Mouse (Mus musculus) testis, postnatal 14 days (tissue): ENCODE measurements at regions not wholly inside any gene's neighbourhood (a gene's known extent, or its start where the extent isn't known, plus 50 kb on each side); places are given as distances from the start of the nearest gene placed in this dataset.
A peak's percentile ranks its signal among the peaks of the same experiment; 100 is the strongest.

Experiments used
- DNase-seq: peaks from one replicate; pipeline ENCODE4 v3.0.0; 2021; ENCODE audit warnings: low spot score

GRCm38 (mm10) chr4:8954356-8954914 is 715.6 kb upstream of the Car8 start:
- DNase-seq: peak; percentile 7

DNA sequence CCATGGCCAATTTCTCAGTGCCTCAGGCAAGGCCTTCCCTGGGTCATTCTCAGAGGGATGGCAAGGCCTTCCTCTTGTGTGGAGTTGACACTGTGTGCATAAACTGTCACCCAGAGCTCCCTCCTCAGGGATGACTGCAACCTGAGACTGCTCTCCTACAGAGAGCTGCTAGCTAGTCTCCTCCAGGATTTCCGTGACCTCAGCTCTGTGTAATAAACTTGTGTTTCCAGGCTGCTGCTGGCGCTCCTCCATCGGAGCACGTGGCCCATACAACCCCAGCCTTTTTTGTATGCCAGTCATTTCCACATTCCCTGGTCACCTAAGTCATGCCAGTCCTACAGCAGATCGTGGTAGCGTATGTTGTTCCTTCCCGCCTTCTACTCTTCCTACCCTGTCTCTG is 714.3 kb upstream of the Car8 start:
- no peak for DNase-seq

GRCm38 (mm10) chr4:8949951-8950350 is 711.1 kb upstream of the Car8 start:
- DNase-seq: no peak

DNA sequence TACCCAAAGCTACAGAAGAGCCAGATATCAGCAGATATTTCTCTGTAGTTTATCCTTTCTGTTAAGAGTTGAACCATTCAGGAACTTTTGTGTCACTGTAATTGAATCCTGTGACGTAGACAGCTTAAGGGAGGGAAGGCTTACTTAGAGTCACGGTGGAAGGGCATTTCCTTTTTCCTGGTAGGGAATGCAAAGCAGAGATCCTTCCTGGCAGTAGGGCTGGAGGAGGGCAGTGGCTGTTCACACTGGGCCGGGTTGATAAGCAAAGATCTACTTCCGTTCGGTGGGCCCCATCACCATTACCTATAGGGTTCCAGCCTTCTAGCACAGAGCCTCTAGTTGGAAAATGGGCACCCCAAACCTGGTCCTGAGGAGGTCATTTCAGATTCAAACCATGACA is 710.7 kb upstream of the Car8 start:
- DNase-seq: no peak

DNA sequence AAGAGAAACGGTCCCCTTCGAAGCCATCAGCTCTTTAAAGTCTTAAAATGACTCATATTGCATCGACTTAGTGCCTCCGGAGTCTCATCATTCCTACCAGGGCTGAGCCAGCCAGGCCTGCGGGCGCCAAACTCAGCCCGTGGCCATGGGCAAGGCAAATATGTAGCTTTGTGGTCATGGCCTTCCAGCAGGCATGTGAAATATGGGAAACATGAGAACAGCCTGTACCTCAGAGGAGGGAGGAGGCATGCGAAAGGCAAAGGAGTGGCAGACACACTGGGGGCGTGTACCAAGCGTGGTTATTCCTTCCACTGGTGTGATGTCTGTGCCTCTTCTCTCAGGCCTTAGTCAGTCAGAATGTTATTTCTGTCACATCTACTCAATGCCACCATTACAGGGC is 706.3 kb upstream of the Car8 start:
- DNase-seq: no peak

DNA sequence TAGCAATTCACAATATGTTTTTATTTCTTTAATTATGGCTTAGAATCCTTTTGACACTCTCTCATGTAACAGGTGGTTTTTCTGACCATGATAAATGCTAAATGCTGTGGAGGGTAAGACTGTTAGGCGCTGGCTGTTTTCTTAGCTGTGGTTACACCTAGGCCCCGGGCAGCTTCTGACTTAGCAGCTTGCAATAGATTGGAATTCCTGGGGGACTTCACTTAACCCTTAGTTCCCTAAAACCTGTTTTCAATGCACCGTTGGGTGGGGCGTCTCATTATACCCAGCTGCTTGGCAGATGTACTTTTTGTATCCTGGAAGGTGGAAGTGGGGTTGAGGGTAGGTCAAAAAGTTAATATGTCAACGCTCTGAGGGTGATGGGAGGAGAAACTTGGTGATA is 704.2 kb upstream of the Car8 start:
- no peak for DNase-seq

- no peak for DNase-seq
Observed at GRCm38 (mm10) chr4:8938948-8939411, 700.1 kb upstream of the Car8 start.

DNA sequence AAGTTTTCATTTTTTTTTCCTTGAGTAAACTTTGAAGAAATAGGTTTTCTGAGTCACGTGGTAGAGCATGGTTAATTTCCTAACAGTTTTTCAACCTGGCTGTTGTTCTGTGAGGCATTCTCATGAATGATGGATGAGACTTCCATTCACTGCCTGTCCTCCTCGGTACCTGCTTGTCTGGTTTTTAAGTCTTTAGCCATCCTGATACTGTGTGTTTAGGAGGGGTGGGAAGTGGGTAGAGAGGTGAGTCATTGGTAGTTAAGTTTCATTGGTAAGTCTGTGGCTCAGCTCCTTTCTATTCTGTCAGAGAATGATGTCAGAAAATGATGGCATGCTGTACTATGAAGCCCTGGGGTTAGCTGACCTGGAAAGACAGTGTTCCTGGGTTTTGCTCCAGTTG is 697.1 kb upstream of the Car8 start:
- no peak for DNase-seq

- no peak for DNase-seq
Observed at GRCm38 (mm10) chr4:8934541-8934940, 695.7 kb upstream of the Car8 start.

DNA sequence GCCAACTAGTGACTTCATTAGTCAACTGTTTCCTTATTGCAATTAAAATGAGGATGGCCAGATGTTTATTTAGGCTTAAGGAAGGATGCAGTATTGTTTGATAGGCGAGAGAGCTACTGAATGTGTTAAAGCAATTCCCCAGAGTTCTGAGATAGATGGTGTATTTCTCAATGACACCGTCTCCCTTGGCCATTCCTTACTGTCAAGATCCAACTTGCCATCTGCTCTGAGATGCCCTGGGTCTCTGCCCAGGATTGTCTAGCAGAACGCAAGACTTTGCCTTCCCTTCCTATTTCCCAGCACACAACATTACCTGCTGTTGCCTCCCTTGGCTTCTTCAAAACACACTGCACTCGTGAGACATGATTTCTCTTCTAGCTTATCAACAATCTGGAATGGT is 690.5 kb upstream of the Car8 start:
- DNase-seq: no peak

DNA sequence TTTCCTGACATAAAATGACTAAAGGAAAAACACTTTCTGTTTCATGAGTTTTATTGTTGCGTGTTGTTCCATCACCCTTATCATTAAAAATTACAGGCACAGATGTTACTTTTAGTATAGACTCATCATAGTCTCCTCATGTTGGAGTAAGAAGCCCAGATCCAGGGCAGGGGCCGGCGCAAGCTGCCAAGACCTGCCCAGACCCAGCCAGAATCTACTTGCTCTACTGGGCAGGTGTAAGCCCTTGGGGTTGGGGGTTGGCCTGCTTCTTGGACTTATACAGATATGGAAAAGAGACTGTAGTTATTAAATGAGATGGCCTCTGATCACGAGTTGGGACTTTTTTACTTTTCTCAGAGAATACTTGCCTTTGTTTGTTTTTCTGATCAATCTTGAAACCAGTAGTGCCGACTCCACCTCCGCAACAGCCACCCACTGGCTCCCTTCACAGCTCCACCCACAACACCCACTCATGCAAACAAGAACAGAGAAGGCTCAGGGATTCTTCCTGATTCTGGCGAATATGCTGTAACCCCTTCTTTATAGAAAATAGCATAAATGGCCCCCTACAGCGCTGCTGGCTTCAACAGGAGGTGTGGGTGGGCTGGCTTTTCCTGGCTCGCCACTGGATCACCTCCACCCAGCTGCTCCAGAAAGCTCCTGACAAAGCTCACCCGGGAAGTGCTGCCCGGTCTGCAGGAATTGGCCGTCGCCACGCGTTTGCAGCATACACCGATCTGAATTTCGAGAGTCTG is 689.9 kb upstream of the Car8 start:
- DNase-seq: no peak

- DNase-seq: no peak
Observed at GRCm38 (mm10) chr4:8927276-8927906, 688.5 kb upstream of the Car8 start.

GRCm38 (mm10) chr4:8926642-8927275 is 687.9 kb upstream of the Car8 start:
- DNase-seq: no peak

- DNase-seq: no peak
Observed at GRCm38 (mm10) chr4:8922695-8923363, 684.0 kb upstream of the Car8 start.

- no peak for DNase-seq
Observed at GRCm38 (mm10) chr4:8921477-8922385, 682.9 kb upstream of the Car8 start.

DNA sequence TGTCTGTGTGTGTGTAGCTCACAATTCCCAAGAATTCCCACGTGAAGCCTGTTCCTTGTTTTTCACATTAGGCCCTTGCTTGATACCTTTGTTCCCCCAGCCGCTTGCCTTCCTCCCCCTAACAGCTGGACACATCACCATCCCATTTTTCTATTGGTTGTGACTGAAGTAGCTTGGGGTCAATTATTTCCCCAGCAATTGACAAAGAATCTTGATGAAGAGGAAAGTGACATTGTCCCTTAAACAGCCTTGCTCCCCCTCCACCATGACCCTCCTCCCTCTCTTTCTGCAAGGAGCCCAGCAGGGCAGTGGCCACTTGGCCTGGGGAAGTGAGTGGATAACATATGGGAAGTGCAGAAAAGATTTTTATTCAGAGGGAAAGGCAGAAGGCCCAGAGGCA is 681.5 kb upstream of the Car8 start:
- no peak for DNase-seq

DNA sequence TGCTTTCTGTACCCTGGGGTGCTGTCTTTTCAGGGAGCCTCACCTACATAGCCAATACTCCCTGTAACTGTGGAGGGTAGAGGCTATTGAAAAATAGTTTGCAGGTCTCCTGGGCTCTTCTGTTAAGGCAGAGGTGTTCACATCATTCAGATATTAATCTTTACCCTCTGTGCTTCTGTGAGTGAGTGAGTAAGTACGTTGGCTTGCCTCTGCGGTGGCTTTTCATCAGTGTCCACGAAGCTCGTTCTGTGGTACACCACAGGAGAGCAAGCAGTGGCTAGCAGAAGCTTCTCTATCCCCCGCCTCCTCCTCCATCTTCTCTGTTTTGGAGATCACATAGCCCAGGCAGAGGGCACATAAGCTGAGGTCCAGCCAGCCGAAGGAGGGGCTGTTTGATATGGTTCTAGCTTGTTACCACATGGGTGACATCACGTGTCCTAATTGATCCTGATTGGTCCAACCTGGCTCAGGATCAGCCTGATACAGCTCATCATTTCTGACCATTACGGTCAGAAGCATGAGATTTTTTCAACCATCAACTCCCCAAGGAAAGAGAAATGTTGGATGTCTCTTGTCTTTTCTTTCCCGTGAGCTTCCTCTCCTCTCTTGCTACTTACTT is 680.6 kb upstream of the Car8 start:
- no peak for DNase-seq
